Mouse (Mus musculus) MEL (cell line): ENCODE measurements at regions not wholly inside any gene's neighbourhood (a gene's known extent, or its start where the extent isn't known, plus 50 kb on each side); places are given as distances from the start of the nearest gene placed in this dataset.

Experiments
- BHLHE40 ChIP-seq: IDR thresholded peaks from 2 replicates; pipeline ENCODE4 v1.6.1; 2012; ENCODE audit warnings: low read depth, mild to moderate bottlenecking, inconsistent platforms, low read length, improper control_type of control experiment, borderline replicate concordance
- CHD2 ChIP-seq: IDR thresholded peaks from 2 replicates; pipeline ENCODE4 v1.6.1; 2011; ENCODE audit warnings: low read length, improper control_type of control experiment
- CTCF ChIP-seq, 3 experiments: IDR thresholded peaks in 2 of 3; conservative IDR thresholded peaks in 1 of 3; 2 replicates each; pipeline ENCODE4 v1.5.1; 2011 to 2012; ENCODE audit warnings: low read length in 3 of 3, low read depth in 2 of 3, mild to moderate bottlenecking in 2 of 3, improper control_type of control experiment in 1 of 3, inconsistent platforms in 1 of 3, mixed read lengths in 1 of 3, moderate library complexity in 1 of 3; ENCODE audit not compliant: control insufficient read depth in 1 of 3, insufficient read depth in 1 of 3, poor library complexity in 1 of 3, severe bottlenecking in 1 of 3
- E2F4 ChIP-seq: IDR thresholded peaks from 2 replicates; pipeline ENCODE4 v1.6.1; 2011; ENCODE audit warnings: low read depth, low read length, improper control_type of control experiment, borderline replicate concordance
- EP300 ChIP-seq, 2 experiments: IDR thresholded peaks; 2 replicates each; pipeline ENCODE4 v1.6.1; 2011; ENCODE audit warnings: improper control_type of control experiment in 2 of 2, low read length in 2 of 2, low read depth in 1 of 2, mild to moderate bottlenecking in 1 of 2
- MAX ChIP-seq: IDR thresholded peaks from 2 replicates; pipeline ENCODE4 v1.6.1; 2011; ENCODE audit warnings: low read length, improper control_type of control experiment
- POLR2A ChIP-seq, 2 experiments: IDR thresholded peaks; 2 replicates each; pipeline ENCODE4 v1.6.1; 2011 to 2012; ENCODE audit warnings: low read length in 2 of 2, mild to moderate bottlenecking in 2 of 2, control low read depth in 1 of 2, improper control_type of control experiment in 1 of 2, low read depth in 1 of 2, moderate library complexity in 1 of 2; ENCODE audit not compliant: control insufficient read depth in 1 of 2, insufficient read depth in 1 of 2, poor library complexity in 1 of 2
- RCOR1 ChIP-seq: IDR thresholded peaks from 2 replicates; pipeline ENCODE4 v1.6.1; 2012; ENCODE audit warnings: low read depth, mild to moderate bottlenecking, inconsistent platforms, low read length, improper control_type of control experiment
- UBTF ChIP-seq: IDR thresholded peaks from 2 replicates; pipeline ENCODE4 v1.6.1; 2012; ENCODE audit warnings: low read depth, mild to moderate bottlenecking, inconsistent platforms, low read length, improper control_type of control experiment, moderate library complexity, borderline replicate concordance; ENCODE audit not compliant: insufficient read depth
- ZMIZ1 ChIP-seq: IDR thresholded peaks from 2 replicates; pipeline ENCODE4 v1.6.1; 2012; ENCODE audit warnings: low read depth, mild to moderate bottlenecking, inconsistent platforms, low read length, improper control_type of control experiment, moderate library complexity

- TF ChIP-seq MAX, result no peak
- no peak for TF ChIP-seq E2F4
- TF ChIP-seq CTCF (IDR thresholded peaks at IDR 0.05 in 2 of 3, conservative IDR thresholded peaks at IDR 0.05 in 1 of 3; ENCODE audit: control insufficient read depth in 1 of 3, insufficient read depth in 1 of 3, low read depth in 2 of 3, low read length in 3 of 3, poor library complexity in 1 of 3, severe bottlenecking in 1 of 3), result peak; percentile 87 to 95 (median 88)
- TF ChIP-seq UBTF, result no peak
- TF ChIP-seq CHD2, result no peak
- no peak for TF ChIP-seq RCOR1
- no peak for TF ChIP-seq POLR2A (IDR thresholded peaks at IDR 0.05; ENCODE audit: control insufficient read depth in 1 of 2, insufficient read depth in 1 of 2, low read depth in 1 of 2, low read length in 2 of 2, poor library complexity in 1 of 2)
- TF ChIP-seq EP300 (IDR thresholded peaks at IDR 0.05; ENCODE audit: low read depth in 1 of 2, low read length in 2 of 2), result no peak
- no peak for TF ChIP-seq ZMIZ1
- no peak for TF ChIP-seq BHLHE40
Measured at GRCm38 (mm10) chr11:45795731-45796130, 56.1 kb upstream of the Clint1 start.
